Mouse (Mus musculus) ES-Bruce4 (cell line): ENCODE measurements at regions not wholly inside any gene's neighbourhood (a gene's known extent, or its start where the extent isn't known, plus 50 kb on each side); places are given as distances from the start of the nearest gene placed in this dataset.
"Not testable (repeated sequence)": the region's sequence is repeated elsewhere in the genome, so short reads cannot be mapped to it uniquely, and the experiment has no call there.

Experiments used
- H3K27ac ChIP-seq: 2 replicates; pipeline ENCODE4 v1.5.1; 2012; ENCODE audit warnings: low read length, inconsistent platforms; ENCODE audit not compliant: insufficient read depth
- H3K27me3 ChIP-seq: 2 replicates; pipeline ENCODE4 v1.6.1; 2012; ENCODE audit warnings: mild to moderate bottlenecking, low read length, inconsistent platforms; ENCODE audit not compliant: control insufficient read depth, poor library complexity, insufficient read depth, severe bottlenecking
- H3K36me3 ChIP-seq: 2 replicates; pipeline ENCODE4 v1.6.1; 2012; ENCODE audit warnings: inconsistent platforms, mild to moderate bottlenecking, low read length, moderate library complexity; ENCODE audit not compliant: control insufficient read depth, poor library complexity, insufficient read depth, severe bottlenecking
- H3K4me1 ChIP-seq: one replicate; pipeline ENCODE4 v1.8.1; 2011; ENCODE audit warnings: low read length; ENCODE audit not compliant: control insufficient read depth, insufficient read depth
- H3K4me3 ChIP-seq: 2 replicates; pipeline ENCODE4 v1.5.1; 2011; ENCODE audit warnings: low read depth, mild to moderate bottlenecking, low read length
- H3K9ac ChIP-seq: 2 replicates; pipeline ENCODE4 v1.6.1; 2012; ENCODE audit warnings: low read depth, mild to moderate bottlenecking, inconsistent platforms; ENCODE audit not compliant: poor library complexity, severe bottlenecking
- H3K9me3 ChIP-seq: replicated peaks from 2 replicates; pipeline ENCODE4 v1.6.1; 2012; ENCODE audit warnings: mild to moderate bottlenecking, low read length, inconsistent platforms; ENCODE audit not compliant: control insufficient read depth, poor library complexity, insufficient read depth, severe bottlenecking
- CTCF ChIP-seq: IDR thresholded peaks from one replicate; pipeline ENCODE4 v1.8.1; 2011; ENCODE audit warnings: low read depth, low read length
- EP300 ChIP-seq: IDR thresholded peaks from 2 replicates; pipeline ENCODE4 v1.6.1; 2011; ENCODE audit warnings: low read depth, low read length; ENCODE audit not compliant: insufficient read depth
- POLR2A ChIP-seq: IDR thresholded peaks from one replicate; pipeline ENCODE4 v1.8.1; 2011; ENCODE audit warnings: low read length; ENCODE audit not compliant: insufficient read depth

DNA sequence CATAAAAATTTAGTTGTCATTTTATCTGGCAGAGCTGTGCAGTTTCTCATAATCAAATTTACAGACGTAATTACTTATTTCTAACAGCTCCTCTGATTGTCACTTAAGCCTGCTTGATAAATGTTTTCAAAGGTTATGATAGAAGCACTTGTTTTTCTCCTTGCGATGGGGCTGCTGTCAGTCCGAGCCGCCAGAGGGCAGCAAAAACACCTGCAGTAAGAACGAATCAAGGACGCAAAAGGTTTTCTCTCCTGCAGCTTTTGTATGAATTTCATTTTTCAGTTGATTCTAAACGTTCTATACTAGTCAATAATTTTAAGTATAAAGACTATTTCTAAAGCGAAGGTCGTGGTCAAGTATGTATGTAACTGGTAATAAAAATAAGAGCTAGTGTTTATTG, 166.1 kb downstream of the AI429214 start:
- H3K27ac ChIP-seq: no peak overlapping the region
- TF ChIP-seq POLR2A (no peak), CTCF (peak; percentile 78)
- no peak overlapping the region for H3K9ac ChIP-seq
- H3K4me1 ChIP-seq: no peaks in the 10 kb centered on the region
- H3K27me3 ChIP-seq: no peaks in the 10 kb centered on the region
- H3K4me3 ChIP-seq: no peak overlapping the region
- no peaks in the 10 kb centered on the region for H3K9me3 ChIP-seq
- no peaks in the 10 kb centered on the region for H3K36me3 ChIP-seq

- H3K9me3 ChIP-seq: no peaks in the 10 kb centered on the region
- no peak overlapping the region for H3K9ac ChIP-seq
- H3K4me1 ChIP-seq: no peaks in the 10 kb centered on the region
- no peaks in the 10 kb centered on the region for H3K27me3 ChIP-seq
- no peak overlapping the region for H3K4me3 ChIP-seq
- no peak overlapping the region for H3K27ac ChIP-seq
- H3K36me3 ChIP-seq: no peaks in the 10 kb centered on the region
- TF ChIP-seq EP300 (no peak), POLR2A (no peak), CTCF (no peak)
Measured at GRCm38 (mm10) chr8:37196859-37197258, 203.5 kb downstream of the AI429214 start.

DNA sequence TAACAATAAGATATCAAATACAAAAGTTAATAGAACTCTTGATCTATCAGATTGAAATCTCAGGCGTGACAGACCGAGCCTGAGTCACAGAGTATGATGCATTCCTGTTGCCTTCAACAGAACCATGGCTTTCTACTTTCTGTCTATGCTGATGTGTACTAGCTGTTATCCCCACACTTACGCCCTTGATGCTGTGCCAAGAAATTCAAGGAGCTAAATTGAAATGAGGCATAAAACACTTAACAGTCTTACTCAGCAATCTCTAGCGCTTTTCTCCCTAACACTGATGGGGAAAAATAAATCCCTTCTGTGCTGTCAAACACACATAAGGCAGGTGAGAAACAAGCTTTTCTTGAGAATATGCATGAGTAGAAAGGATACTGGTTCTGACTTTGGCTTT, 222.5 kb downstream of the AI429214 start:
- no peak overlapping the region for H3K27ac ChIP-seq

DNA sequence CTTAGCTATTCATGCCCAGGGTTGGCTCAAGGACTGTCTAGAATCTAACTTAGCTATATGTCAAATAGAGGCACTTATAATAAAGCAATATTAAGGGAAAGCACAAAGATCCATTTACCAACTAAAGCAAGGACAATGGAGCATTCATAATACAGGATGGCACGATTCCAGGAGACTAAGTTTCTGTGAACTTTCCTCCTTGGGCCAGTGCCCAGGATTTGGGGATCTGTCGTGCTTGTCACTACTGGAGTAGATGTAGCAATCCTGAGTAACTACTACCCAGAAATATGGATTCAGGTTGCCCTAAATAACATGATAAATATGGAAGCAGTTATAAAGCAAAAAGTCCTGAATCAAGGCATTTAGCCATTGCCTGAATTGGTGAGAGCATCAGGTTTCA, 233.7 kb downstream of the AI429214 start:
- no peak overlapping the region for H3K4me3 ChIP-seq
- H3K4me1 ChIP-seq: no peaks in the 10 kb centered on the region
- H3K9me3 ChIP-seq: no peaks in the 10 kb centered on the region
- H3K36me3 ChIP-seq: no peaks in the 10 kb centered on the region
- no peak overlapping the region for H3K27ac ChIP-seq
- H3K27me3 ChIP-seq: no peaks in the 10 kb centered on the region; the same call in 1 of the 2 replicates
- no peak for TF ChIP-seq EP300
- no peak for TF ChIP-seq CTCF
- H3K9ac ChIP-seq: no peak overlapping the region

More for the DNA sequence above, 222.5 kb downstream of the AI429214 start:
- H3K9ac ChIP-seq: no peak overlapping the region
- no peak overlapping the region for H3K4me3 ChIP-seq
- no peaks in the 10 kb centered on the region; the same call in 1 of the 2 replicates for H3K27me3 ChIP-seq
- no peak for TF ChIP-seq CTCF
- TF ChIP-seq EP300: no peak
- TF ChIP-seq POLR2A: no peak
- no peaks in the 10 kb centered on the region for H3K4me1 ChIP-seq
- H3K9me3 ChIP-seq: no peaks in the 10 kb centered on the region
- no peaks in the 10 kb centered on the region for H3K36me3 ChIP-seq

DNA sequence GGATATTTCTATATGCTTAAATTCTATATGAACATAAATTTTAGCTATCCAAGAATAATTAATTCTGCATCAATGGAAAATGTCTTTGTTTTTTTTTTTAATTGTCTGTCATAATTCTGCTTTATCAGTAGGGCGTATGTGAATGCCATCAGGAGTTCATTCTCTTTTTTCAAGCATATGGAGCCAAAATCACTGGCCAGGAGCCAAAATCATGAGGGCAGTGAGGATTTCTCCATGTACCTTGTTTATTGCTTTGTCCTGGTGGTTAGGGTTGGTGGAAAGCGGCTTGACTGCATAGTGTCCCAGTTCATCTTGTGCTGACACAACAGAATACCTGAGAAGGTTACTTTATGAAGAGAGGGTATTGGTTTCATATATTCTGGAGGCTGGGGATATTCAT, 243.9 kb downstream of the AI429214 start:
- no peaks in the 10 kb centered on the region for H3K36me3 ChIP-seq
- no peaks in the 10 kb centered on the region for H3K9me3 ChIP-seq
- H3K4me3 ChIP-seq: no peak overlapping the region
- no peak overlapping the region for H3K9ac ChIP-seq
- no peaks in the 10 kb centered on the region for H3K4me1 ChIP-seq
- H3K27ac ChIP-seq: no peak overlapping the region
- no peak for TF ChIP-seq POLR2A
- H3K27me3 ChIP-seq: no peaks in the 10 kb centered on the region

DNA sequence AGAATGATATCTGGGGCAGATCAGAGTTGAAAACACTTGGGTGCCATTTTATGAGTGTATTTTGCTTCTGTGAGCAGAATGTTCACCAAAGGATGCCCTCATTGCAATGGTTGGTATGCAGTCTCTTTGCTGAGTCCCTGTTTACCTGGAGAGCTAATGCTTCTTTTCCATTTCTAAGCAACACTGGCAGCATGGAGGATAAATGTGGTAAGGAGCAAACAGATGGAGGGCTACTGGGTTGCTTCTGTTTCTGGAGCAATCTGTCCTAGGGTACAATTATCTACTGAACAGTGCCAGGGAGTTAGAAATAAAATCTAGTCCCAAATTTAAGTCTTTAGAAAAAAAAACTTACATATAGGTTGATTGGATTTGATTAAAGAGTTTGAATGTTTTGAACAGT, 245.9 kb downstream of the AI429214 start:
- H3K36me3 ChIP-seq: no peaks in the 10 kb centered on the region
- no peak overlapping the region for H3K27ac ChIP-seq
- H3K4me1 ChIP-seq: no peaks in the 10 kb centered on the region
- H3K9me3 ChIP-seq: no peaks in the 10 kb centered on the region
- H3K9ac ChIP-seq: no peak overlapping the region
- no peaks in the 10 kb centered on the region for H3K27me3 ChIP-seq
- no peak for TF ChIP-seq CTCF
- TF ChIP-seq EP300: no peak
- TF ChIP-seq POLR2A: no peak
- no peak overlapping the region for H3K4me3 ChIP-seq

GRCm38 (mm10) chr8:37251234-37251633, 257.8 kb downstream of the AI429214 start:
- not testable (repeated sequence) for H3K4me1 ChIP-seq, H3K36me3 ChIP-seq

More at GRCm38 (mm10) chr8:37251234-37251633, 257.8 kb downstream of the AI429214 start:
- not testable (repeated sequence) for H3K27me3 ChIP-seq, H3K27ac ChIP-seq, H3K9ac ChIP-seq, H3K4me3 ChIP-seq, H3K9me3 ChIP-seq
